Mouse (Mus musculus): ENCODE results near the gene Pdhx.

Gene Pdhx

GRCm38 (mm10) chr2:103062865-103063264 lies 10.4 kb downstream of the Pdhx start:
- in situ Hi-C loops (cut with MseI, MboI) = no loop called here

- in situ Hi-C loops (cut with MseI, MboI) = no loop called here
Observed at GRCm38 (mm10) chr2:103058266-103058665, 15.0 kb downstream of the Pdhx start.

GRCm38 (mm10) chr2:103055820-103056219 lies 17.5 kb downstream of the Pdhx start:
- in situ Hi-C loops (cut with MseI, MboI) = no loop called here

GRCm38 (mm10) chr2:103051937-103052893 lies 21.1 kb downstream of the Pdhx start:
- in situ Hi-C loops (cut with MseI, MboI) = no loop called here

GRCm38 (mm10) chr2:103045286-103045685 lies 28.0 kb downstream of the Pdhx start:
- in situ Hi-C loops (cut with MseI, MboI) = no loop called here

- in situ Hi-C loops (cut with MseI, MboI) = no loop called here
Observed at GRCm38 (mm10) chr2:103040896-103041295, 32.4 kb downstream of the Pdhx start.

GRCm38 (mm10) chr2:103037831-103038230 lies 35.5 kb downstream of the Pdhx start:
- in situ Hi-C loops (cut with MseI, MboI) = no loop called here

- in situ Hi-C loops (cut with MseI, MboI) = loop anchor here in 1 of 2 experiments (25.0 kb wide), 1 partner anchor 210 kb away; no protein-coding TSS in a partner anchor
Observed at GRCm38 (mm10) chr2:103022728-103023127, 50.6 kb downstream of the Pdhx start.

GRCm38 (mm10) chr2:103020191-103020987 lies 52.9 kb downstream of the Pdhx start:
- in situ Hi-C loops (cut with MseI, MboI) = loop anchor here in 1 of 2 experiments (25.0 kb wide), 1 partner anchor 208 kb away; no protein-coding TSS in a partner anchor

- in situ Hi-C loops (cut with MseI, MboI) = loop anchor here (5.0 to 25.0 kb wide), 3 partner anchors 207 to 334 kb away; no protein-coding TSS in a partner anchor
Observed at GRCm38 (mm10) chr2:103018817-103019494, 54.4 kb downstream of the Pdhx start.

- in situ Hi-C loops (cut with MseI, MboI) = loop anchor here (5.0 to 25.0 kb wide), 3 partner anchors 205 to 333 kb away; no protein-coding TSS in a partner anchor
Observed at GRCm38 (mm10) chr2:103017391-103017824, 55.9 kb downstream of the Pdhx start.

- in situ Hi-C loops (cut with MseI, MboI) = loop anchor here (5.0 to 25.0 kb wide), 3 partner anchors 204 to 331 kb away; no protein-coding TSS in a partner anchor
Observed at GRCm38 (mm10) chr2:103016089-103016488, 57.2 kb downstream of the Pdhx start.

- in situ Hi-C loops (cut with MseI, MboI) = loop anchor here in 1 of 2 experiments (10.0 to 25.0 kb wide), 2 partner anchors 201 to 328 kb away; no protein-coding TSS in a partner anchor
Observed at GRCm38 (mm10) chr2:103012782-103013575, 60.3 kb downstream of the Pdhx start.

- in situ Hi-C loops (cut with MseI, MboI) = loop anchor here in 1 of 2 experiments (25.0 kb wide), 1 partner anchor 196 kb away; no protein-coding TSS in a partner anchor
Observed at GRCm38 (mm10) chr2:103008221-103008620, 65.1 kb downstream of the Pdhx start.

- in situ Hi-C loops (cut with MseI, MboI) = loop anchor here in 1 of 2 experiments (25.0 kb wide), 1 partner anchor 192 kb away; no protein-coding TSS in a partner anchor
Observed at GRCm38 (mm10) chr2:103004599-103004998, 68.7 kb downstream of the Pdhx start.

- in situ Hi-C loops (cut with MseI, MboI) = no loop called here
Observed at GRCm38 (mm10) chr2:102999153-102999575, 74.1 kb downstream of the Pdhx start.

- in situ Hi-C loops (cut with MseI, MboI) = no loop called here
Observed at GRCm38 (mm10) chr2:102998356-102998755, 75.0 kb downstream of the Pdhx start.

- in situ Hi-C loops (cut with MseI, MboI) = no loop called here
Observed at GRCm38 (mm10) chr2:102997874-102998273, 75.4 kb downstream of the Pdhx start.

- in situ Hi-C loops (cut with MseI, MboI) = no loop called here
Observed at GRCm38 (mm10) chr2:102993841-102994607, 79.3 kb downstream of the Pdhx start.
